Comparison of ENCODE assay signal across 9 mouse cellular contexts in the genomic region with DNA sequence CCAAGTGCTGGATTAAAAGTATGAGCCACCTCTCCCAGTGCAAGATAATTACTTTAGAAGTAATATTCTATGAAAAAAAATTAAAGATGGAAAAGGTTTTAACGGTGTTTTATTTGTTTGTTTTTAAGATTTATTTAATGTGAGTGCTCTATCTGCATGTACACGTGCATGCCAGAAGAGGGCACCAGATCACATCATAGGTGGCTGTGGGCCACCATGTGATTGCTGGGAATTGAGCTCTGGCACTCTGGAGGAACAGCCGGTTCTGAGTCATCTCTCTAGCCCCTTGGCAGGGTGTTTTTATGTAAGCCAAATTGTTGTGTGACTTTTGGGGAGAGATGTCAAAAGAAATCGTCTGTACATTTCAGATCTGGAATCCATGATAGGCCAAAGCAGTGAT. TPM values are rescaled to one million over a fixed set of nuclear protein-coding genes. Genes with fewer than 3 reads are reported as not detected.
DNase-seq lines count a peak whose midpoint lies in the region; ATAC-seq and TF ChIP-seq lines count a peak whose summit lies in the region.
"Had no signal": no experiment of that assay in that cellular context is flagged by ENCODE, and none has a peak within 500 bp of the region (broad histone marks: within the 10 kb centered on the region; RNA-seq: fewer than 3 reads in every experiment).

No protein-coding gene starts in this region.

- TF ChIP-seq EP300 in liver, embryonic 14.5 days (IDR thresholded peaks at IDR 0.05; ENCODE audit: low read depth): no peak

- H3K4me3 ChIP-seq in liver, embryonic 14.5 days (ENCODE audit: insufficient read depth in 1 of 2, low read depth in 2 of 2, low read length in 2 of 2): no peak overlapping the region
- H3K4me3 ChIP-seq in neural tube, embryonic 15.5 days (replicated peaks): no peak overlapping the region
- H3K4me3 ChIP-seq: hindbrain, embryonic 15.5 days had no signal

- H3K4me2 ChIP-seq in liver, embryonic 14.5 days (ENCODE audit: low read depth): no peak overlapping the region
- H3K4me2 ChIP-seq in neural tube, embryonic 15.5 days: no peak overlapping the region
- H3K4me2 ChIP-seq: hindbrain, embryonic 15.5 days had no signal

- no peak overlapping the region for H3K9ac ChIP-seq in liver, embryonic 14.5 days (replicated peaks)
- H3K9ac ChIP-seq in neural tube, embryonic 15.5 days (replicated peaks): no peak overlapping the region
- H3K9ac ChIP-seq: hindbrain, embryonic 15.5 days had no signal

- no peaks in the 10 kb centered on the region for H3K27me3 ChIP-seq in liver, embryonic 14.5 days (ENCODE audit: control insufficient read depth, insufficient read depth, low read length)
- H3K27me3 ChIP-seq in neural tube, embryonic 15.5 days (replicated peaks): no peaks in the 10 kb centered on the region
- H3K27me3 ChIP-seq: hindbrain, embryonic 15.5 days had no signal

- no peak for ATAC-seq in liver, embryonic 14.5 days (ENCODE audit: insufficient read depth)
- ATAC-seq in neural tube, embryonic 15.5 days (ENCODE audit: low FRiP score): no peak
- ATAC-seq in frontal cortex, adult (ENCODE audit: low TSS enrichment): no peak

- peak; percentile 87 for TF ChIP-seq CTCF in liver, embryonic 14.5 days (IDR thresholded peaks at IDR 0.05; ENCODE audit: low read depth)

- no peaks in the 10 kb centered on the region for H3K36me3 ChIP-seq in liver, embryonic 14.5 days (replicated peaks; ENCODE audit: control insufficient read depth, insufficient read depth, low read depth)
- H3K36me3 ChIP-seq in neural tube, embryonic 15.5 days: no peaks in the 10 kb centered on the region
- H3K36me3 ChIP-seq: hindbrain, embryonic 15.5 days had no signal

- H3K27ac ChIP-seq in liver, embryonic 14.5 days: no peak overlapping the region
- H3K27ac ChIP-seq in neural tube, embryonic 15.5 days (replicated peaks): no peak overlapping the region
- H3K27ac ChIP-seq: hindbrain, embryonic 15.5 days had no signal

- 22% methylated on average over 4 of the region's 4 CpGs for WGBS in liver, embryonic 14.5 days (ENCODE audit: insufficient replicate concordance)
- 33% methylated on average over 4 of the region's 4 CpGs for WGBS in neural tube, embryonic 15.5 days

- H3K9me3 ChIP-seq in liver, embryonic 14.5 days (ENCODE audit: control insufficient read depth, low read length): no peaks in the 10 kb centered on the region
- no peaks in the 10 kb centered on the region for H3K9me3 ChIP-seq in neural tube, embryonic 15.5 days (replicated peaks)
- H3K9me3 ChIP-seq: hindbrain, embryonic 15.5 days had no signal

- DNase-seq in cerebellum, postnatal 10 days: peak; percentile 30 to 35
- DNase-seq in cerebellum, postnatal 4 days (ENCODE audit: low spot score in 2 of 2): no peak
- peak; percentile 82 for DNase-seq in 416B (ENCODE audit: low read depth)
- DNase-seq in adrenal gland, adult 2 months: peak; percentile 25
- DNase-seq in liver, embryonic 14.5 days (ENCODE audit: low read depth in 3 of 3, low spot score in 3 of 3): peak in 2 of 3 experiments; percentile 16 to 17
- peak; percentile 24 to 29 for DNase-seq in thymus, postnatal 36 days

- no peaks in the 10 kb centered on the region for H3K4me1 ChIP-seq in liver, embryonic 14.5 days (replicated peaks; ENCODE audit: control insufficient read depth in 2 of 2, insufficient read depth in 2 of 2, low read length in 1 of 2)
- no peaks in the 10 kb centered on the region for H3K4me1 ChIP-seq in neural tube, embryonic 15.5 days
- H3K4me1 ChIP-seq: hindbrain, embryonic 15.5 days had no signal

RNA-seq across cellular contexts. Expression of a gene that starts 36.6 kb away (rescaled TPM):
- total RNA-seq in adrenal gland, adult 2 months (2021): 100 to 1,000 TPM; 283 to 597 TPM
- polyA plus RNA-seq in adrenal gland, adult 2 months (2012; rRNA removed): 103 and 130 TPM in 2 replicates
- polyA plus RNA-seq in liver, embryonic 14.5 days (2012; rRNA removed): 63.6 and 106 TPM in 2 replicates
- polyA plus RNA-seq in liver, embryonic 14.5 days (2014; fragmentation: Nextera tagmentation; extraction: Ambion mirVana): 341 and 350 TPM in 2 replicates
- polyA plus RNA-seq in neural tube, embryonic 15.5 days (2015; fragmentation: Nextera tagmentation; extraction: Ambion mirVana): 168 and 232 TPM in 2 replicates

RNA-seq across cellular contexts. Expression of a gene that starts 55.4 kb away (rescaled TPM):
- not detected for total RNA-seq in adrenal gland, adult 2 months (2021)
- polyA plus RNA-seq in adrenal gland, adult 2 months (2012; rRNA removed): not detected in 2 replicates
- not detected in 2 replicates for polyA plus RNA-seq in liver, embryonic 14.5 days (2012; rRNA removed)
- not detected in 2 replicates for polyA plus RNA-seq in liver, embryonic 14.5 days (2014; fragmentation: Nextera tagmentation; extraction: Ambion mirVana)
- polyA plus RNA-seq in neural tube, embryonic 15.5 days (2015; fragmentation: Nextera tagmentation; extraction: Ambion mirVana): 1.0 and 1.2 TPM in 2 replicates

Comparison
In these comparisons a context has a peak if more than half of its experiments do, and no peak if none do; other contexts are left out.
1. DNase-seq: peak in cerebellum, postnatal 10 days (2 of 2), 416B (single experiment), adrenal gland, adult 2 months (single experiment), liver, embryonic 14.5 days (2 of 3) and thymus, postnatal 36 days (2 of 2); none in cerebellum, postnatal 4 days (0 of 2).